Mouse (Mus musculus) heart, embryonic 14.5 days (tissue): Measurements from ENCODE around the gene Miip. TPM values are rescaled to one million over a fixed set of nuclear protein-coding genes. Genes with fewer than 3 reads are reported as not detected.
A peak's percentile ranks its signal among the peaks of the same experiment; 100 is the strongest.
"Not testable (repeated sequence)": the region's sequence is repeated elsewhere in the genome, so short reads cannot be mapped to it uniquely, and the experiment has no call there.

ENCODE experiments used
- ATAC-seq: fragments of 200-750 bp; cut with Nextera tagmentation; 2 replicates; pipeline ENCODE4 v1.8.0; 2017; ENCODE audit warnings: low read depth, moderate TSS enrichment; ENCODE audit not compliant: insufficient number of reproducible peaks, insufficient read depth, low FRiP score
- H3K27ac ChIP-seq, 2 experiments: fragments of 200-500 bp in 1 of 2; fragments of 300-500 bp in 1 of 2; sonication (generic) in 1 of 2; replicated peaks in 1 of 2; 2 replicates each; pipeline ENCODE4 v1.5.1; 2012 to 2014; ENCODE audit warnings: low read depth in 2 of 2, low read length in 2 of 2, control low read depth in 1 of 2, mild to moderate bottlenecking in 1 of 2, mixed read lengths in 1 of 2; ENCODE audit not compliant: control insufficient read depth in 1 of 2, insufficient read depth in 1 of 2
- H3K27me3 ChIP-seq: fragments of 300-500 bp; sonication (generic); 2 replicates; pipeline ENCODE4 v1.6.1; 2014; ENCODE audit warnings: mild to moderate bottlenecking, low read length, control low read depth; ENCODE audit not compliant: control insufficient read depth, insufficient read depth
- H3K36me3 ChIP-seq: fragments of 300-500 bp; sonication (generic); 2 replicates; pipeline ENCODE4 v1.6.1; 2014; ENCODE audit warnings: mild to moderate bottlenecking, control low read depth, low read length, mixed read lengths; ENCODE audit not compliant: control insufficient read depth, insufficient read depth
- H3K4me1 ChIP-seq, 2 experiments: fragments of 200-500 bp in 1 of 2; fragments of 300-500 bp in 1 of 2; sonication (generic) in 1 of 2; 2 replicates each; pipeline ENCODE4 v1.6.1; 2012 to 2014; ENCODE audit warnings: low read length in 2 of 2, control low read depth in 1 of 2, mixed read lengths in 1 of 2; ENCODE audit not compliant: control insufficient read depth in 2 of 2, insufficient read depth in 2 of 2
- H3K4me2 ChIP-seq: fragments of 300-500 bp; sonication (generic); 2 replicates; pipeline ENCODE4 v1.6.1; 2014; ENCODE audit warnings: mild to moderate bottlenecking, low read length
- H3K4me3 ChIP-seq, 2 experiments: fragments of 200-500 bp in 1 of 2; fragments of 300-500 bp in 1 of 2; sonication (generic) in 1 of 2; 2 replicates each; pipeline ENCODE4 v1.5.1; 2012 to 2014; ENCODE audit warnings: low read length in 2 of 2, mild to moderate bottlenecking in 2 of 2, control low read depth in 1 of 2, low read depth in 1 of 2, moderate library complexity in 1 of 2; ENCODE audit not compliant: control insufficient read depth in 1 of 2, insufficient read depth in 1 of 2
- H3K9ac ChIP-seq: fragments of 300-500 bp; sonication (generic); 2 replicates; pipeline ENCODE4 v1.6.1; 2014; ENCODE audit warnings: mild to moderate bottlenecking, low read length
- H3K9me3 ChIP-seq: fragments of 300-500 bp; sonication (generic); 2 replicates; pipeline ENCODE4 v1.6.1; 2016; ENCODE audit warnings: low read length, control low read depth; ENCODE audit not compliant: control insufficient read depth
- WGBS: fragments of 180-500 bp; shearing (Covaris S2); extraction: QIAGEN DNeasy Blood & Tissue Kit; methylation state at CpG from one replicate; pipeline ENCODE4 v1.1.7; 2014; 5-methylcytosine and 5-hydroxymethylcytosine counted together
- polyA plus RNA-seq: library from polyadenylated mRNA; unstranded; fragments of >200 nt; fragmentation: Nextera tagmentation; extraction: Ambion mirVana; gene quantifications from 2 replicates; pipeline ENCODE4 v1.2.1, GENCODE M21; 2014

The Miip gene
- polyA plus RNA-seq, 1 experiment from 2014 or later, result 18.9 TPM

GRCm38 (mm10) chr4:147847614-147848583 lies 20.7 kb downstream of the Miip start, which contains the start of gene Zfp933:
Gene Zfp933, minus strand, starts transcription at chr4:147848366.
- Histone ChIP-seq H3K9me3 (peaks cover 4% of the 10 kb centered on the region; the same call in 1 of the 2 replicates), H3K36me3 (peaks cover 8% of the 10 kb centered on the region), H3K4me3 (peak within 1 kb of the TSS; percentile 91 to 100), H3K4me2 (peak within 1 kb of the TSS; percentile 86), H3K9ac (peak within 1 kb of the TSS; percentile 86), H3K27ac (peak within 1 kb of the TSS; percentile 2 to 64; a peak in 3 of 4 replicates), H3K4me1 (peaks cover 0 to 12% of the 10 kb centered on the region in 2 experiments; a peak in 1 of 4 replicates), H3K27me3 (no peaks in the 10 kb centered on the region)
- 2% methylated on average over 23 of the region's 23 CpGs for WGBS
- peak; percentile 84 for ATAC-seq

DNA sequence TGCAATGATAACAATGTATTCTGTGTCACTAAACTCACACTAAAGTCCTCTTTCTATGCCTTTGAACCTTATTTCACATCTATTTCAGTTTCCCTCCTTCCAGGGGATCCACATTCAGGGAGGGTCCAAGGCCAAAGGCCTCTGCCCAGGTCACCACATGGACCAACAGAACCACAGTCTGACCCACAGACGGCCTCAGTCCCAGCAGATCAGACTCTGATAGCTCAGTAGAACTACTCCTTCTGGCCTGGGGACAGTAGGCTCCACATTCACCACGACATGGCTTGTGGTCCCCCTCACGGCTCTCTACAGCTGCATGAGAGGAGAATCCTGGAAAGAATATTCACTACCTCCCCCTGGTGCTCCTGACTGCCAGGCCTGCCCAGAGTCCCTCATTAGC lies 25.7 kb downstream of the Miip start:
- WGBS, result 93% methylated on average over 3 of the region's 3 CpGs
- H3K4me2 ChIP-seq, result no peak overlapping the region
- H3K27me3 ChIP-seq, result no peaks in the 10 kb centered on the region
- H3K4me3 ChIP-seq, result no peak overlapping the region
- peaks cover 21% of the 10 kb centered on the region for H3K9me3 ChIP-seq
- ATAC-seq, result no peak
- no peak overlapping the region for H3K9ac ChIP-seq
- H3K27ac ChIP-seq, result no peak overlapping the region
- H3K4me1 ChIP-seq, result peaks cover 0 to 7% of the 10 kb centered on the region in 2 experiments; a peak in 1 of 4 replicates
- H3K36me3 ChIP-seq, result peaks cover 32% of the 10 kb centered on the region

GRCm38 (mm10) chr4:147839282-147839681 lies 29.3 kb downstream of the Miip start:
- peaks cover 21% of the 10 kb centered on the region for H3K9me3 ChIP-seq
- WGBS, result 91% methylated on average over 13 of the region's 26 CpGs
- not testable (repeated sequence) for ATAC-seq, H3K9ac ChIP-seq, H3K4me3 ChIP-seq, H3K4me2 ChIP-seq, H3K27me3 ChIP-seq, H3K27ac ChIP-seq, H3K4me1 ChIP-seq
- peaks cover 28% of the 10 kb centered on the region for H3K36me3 ChIP-seq

DNA sequence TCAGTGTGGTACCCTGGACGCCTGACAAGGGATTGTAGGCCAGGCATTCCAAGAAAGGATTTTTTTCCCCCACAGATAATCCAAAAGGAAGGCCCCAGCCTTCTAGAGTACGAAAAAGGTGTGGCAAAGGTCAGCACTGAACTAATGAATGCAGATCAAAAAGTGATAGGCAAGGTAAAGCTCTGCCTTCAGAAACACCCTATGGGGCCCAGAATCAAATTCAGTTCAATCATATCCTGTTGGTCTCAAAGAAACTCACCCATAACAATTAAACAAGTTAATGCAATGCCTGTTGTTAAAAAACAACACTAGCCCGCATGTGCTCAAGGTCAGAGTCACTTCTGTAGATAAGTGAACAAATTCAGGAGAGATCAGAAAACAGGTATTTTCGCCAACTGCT lies 44.2 kb downstream of the Miip start:
- no peak overlapping the region for H3K9ac ChIP-seq
- H3K27ac ChIP-seq, result no peak overlapping the region
- H3K36me3 ChIP-seq, result peaks cover 45% of the 10 kb centered on the region
- no peaks in the 10 kb centered on the region for H3K4me1 ChIP-seq
- H3K4me3 ChIP-seq, result no peak overlapping the region
- WGBS, result 89% methylated on average over 4 of the region's 4 CpGs
- no peaks in the 10 kb centered on the region for H3K27me3 ChIP-seq
- peaks cover 82% of the 10 kb centered on the region for H3K9me3 ChIP-seq
- ATAC-seq, result no peak
- H3K4me2 ChIP-seq, result no peak overlapping the region

DNA sequence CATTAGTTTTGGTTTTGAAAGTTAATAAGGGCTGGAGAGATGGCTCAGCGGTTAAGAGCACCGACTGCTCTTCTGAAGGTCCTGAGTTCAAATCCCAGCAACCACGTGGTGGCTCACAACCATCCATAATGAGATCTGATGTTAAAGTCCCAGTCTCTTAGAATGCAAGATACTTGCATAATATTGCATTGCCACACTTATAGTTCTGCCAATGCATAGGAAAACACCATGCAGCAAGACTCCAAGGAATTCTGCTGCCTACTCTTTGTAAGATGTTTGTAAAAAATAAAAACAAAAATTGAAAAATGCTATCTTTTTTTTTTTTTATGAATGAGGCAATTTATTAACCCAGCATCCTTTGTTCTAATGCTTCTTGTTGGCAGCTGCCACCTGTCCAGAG lies 47.2 kb downstream of the Miip start:
- H3K9me3 ChIP-seq, result peaks cover 66% of the 10 kb centered on the region
- not testable (repeated sequence) for H3K27me3 ChIP-seq, ATAC-seq

GRCm38 (mm10) chr4:147819659-147820058 lies 49.0 kb downstream of the Miip start:
- H3K4me2 ChIP-seq, H3K4me3 ChIP-seq, H3K4me1 ChIP-seq, H3K27ac ChIP-seq, H3K9ac ChIP-seq, ATAC-seq, H3K27me3 ChIP-seq, H3K36me3 ChIP-seq: not testable (repeated sequence)
- H3K9me3 ChIP-seq, result peaks cover 48% of the 10 kb centered on the region
- WGBS, result 78% methylated on average over 7 of the region's 7 CpGs

More for the DNA sequence above, 47.2 kb downstream of the Miip start:
- peaks cover 18% of the 10 kb centered on the region for H3K36me3 ChIP-seq
- H3K4me3 ChIP-seq, H3K4me2 ChIP-seq, H3K9ac ChIP-seq, H3K4me1 ChIP-seq, H3K27ac ChIP-seq: not testable (repeated sequence)
- 78% methylated on average over 3 of the region's 3 CpGs for WGBS

DNA sequence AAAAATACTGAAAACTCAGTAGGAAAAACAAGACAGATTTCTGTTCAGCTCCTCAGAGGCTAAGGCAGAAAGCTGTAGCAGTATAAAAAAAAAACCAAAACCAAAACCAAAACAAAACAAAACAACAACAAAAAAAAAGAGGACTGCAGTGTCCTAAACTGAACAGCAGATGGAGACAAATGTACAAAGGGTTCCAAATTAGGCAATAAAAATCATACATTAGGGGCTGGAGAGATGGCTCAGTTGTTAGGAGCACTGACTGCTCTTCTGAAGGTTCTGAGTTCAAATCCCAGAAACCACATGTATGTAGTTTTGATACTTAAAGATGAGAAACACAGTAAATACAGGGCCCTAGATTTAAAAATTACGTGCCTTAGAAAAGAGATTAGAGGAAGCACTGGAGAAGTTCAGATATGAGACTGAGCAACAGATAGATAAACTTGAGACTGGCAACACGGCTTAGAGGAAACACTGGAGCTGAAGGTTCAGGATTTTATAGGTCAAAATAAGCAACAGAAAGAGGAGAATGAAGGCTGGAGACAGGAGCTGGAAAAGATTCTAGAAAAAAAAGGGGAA lies 53.9 kb downstream of the Miip start:
- no peaks in the 10 kb centered on the region for H3K36me3 ChIP-seq
- no peaks in the 10 kb centered on the region for H3K27me3 ChIP-seq
- no peak overlapping the region for H3K4me3 ChIP-seq
- no peak overlapping the region for H3K27ac ChIP-seq
- no peak for ATAC-seq
- peaks cover 8% of the 10 kb centered on the region for H3K9me3 ChIP-seq
- WGBS, result 62% methylated on average over 2 of the region's 2 CpGs
- H3K4me1 ChIP-seq, result no peaks in the 10 kb centered on the region
- no peak overlapping the region for H3K9ac ChIP-seq
- no peak overlapping the region for H3K4me2 ChIP-seq
